Mouse (Mus musculus): Measurements from ENCODE around the gene Nhej1. TPM values are rescaled to one million over a fixed set of nuclear protein-coding genes. Genes with fewer than 3 reads are reported as not detected.
A peak's percentile ranks its signal among the peaks of the same experiment; 100 is the strongest.

Nhej1 gene
- polyA plus RNA-seq, 1 experiment from 2014 or later = 10.0 TPM

DNA sequence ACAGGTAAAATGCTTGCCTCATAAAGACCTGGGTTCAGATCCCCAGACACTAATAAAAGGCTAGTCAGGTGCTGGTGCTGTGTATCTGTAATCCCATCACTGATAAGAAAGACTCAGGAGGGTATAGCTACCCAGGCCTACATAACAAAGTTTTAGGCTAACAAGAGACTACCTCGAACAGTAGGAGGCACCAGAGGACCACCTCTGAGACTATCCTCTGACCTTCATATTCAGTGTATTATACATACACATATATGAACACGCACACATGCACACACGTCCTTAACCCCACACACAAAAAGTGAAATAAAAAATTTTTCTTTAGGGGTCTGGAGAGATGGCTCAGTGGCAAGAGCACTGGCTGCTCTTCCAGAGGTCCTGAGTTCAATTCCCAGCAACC lies 2.8 kb downstream of the Nhej1 start:
- no peak overlapping the region for H3K4me2 ChIP-seq
- 72% methylated on average over 3 of the region's 3 CpGs for WGBS
- TF ChIP-seq CTCF (IDR thresholded peaks at IDR 0.05; ENCODE audit: low read depth) = peak; percentile 29
- no peaks in the 10 kb centered on the region for H3K36me3 ChIP-seq (ENCODE audit: insufficient read depth)
- no peaks in the 10 kb centered on the region for H3K27me3 ChIP-seq (ENCODE audit: insufficient read depth, low read length)
- DNase-seq (peak; percentile 34), ATAC-seq (ENCODE audit: insufficient read depth) (no peak)
- no peak overlapping the region for H3K4me3 ChIP-seq (ENCODE audit: low read depth, low read length)
- H3K9me3 ChIP-seq (ENCODE audit: low read depth, low read length) = no peaks in the 10 kb centered on the region
- no peak overlapping the region for H3K27ac ChIP-seq (ENCODE audit: low read depth)
- H3K9ac ChIP-seq = no peak overlapping the region
- H3K4me1 ChIP-seq (ENCODE audit: insufficient read depth) = 0 out of 2 replicates have a peak, but pooled peaks cover 4% of the 10 kb centered on the region

GRCm38 (mm10) chr1:75052091-75052490 lies 72.9 kb downstream of the Nhej1 start:
- no peaks in the 10 kb centered on the region for H3K27me3 ChIP-seq (ENCODE audit: insufficient read depth, low read length)
- H3K36me3 ChIP-seq (ENCODE audit: insufficient read depth) = no peaks in the 10 kb centered on the region
- no peaks in the 10 kb centered on the region for H3K9me3 ChIP-seq (ENCODE audit: low read depth, low read length)
- no peak overlapping the region for H3K4me2 ChIP-seq
- no peak overlapping the region for H3K4me3 ChIP-seq (ENCODE audit: low read depth, low read length)
- peaks cover 6% of the 10 kb centered on the region; the same call in 1 of the 2 replicates for H3K4me1 ChIP-seq (ENCODE audit: insufficient read depth)
- 17% methylated on average over 4 of the region's 4 CpGs for WGBS
- H3K9ac ChIP-seq = no peak overlapping the region
- peak; percentile 73 for DNase-seq
- no peak overlapping the region for H3K27ac ChIP-seq (ENCODE audit: low read depth)
- TF ChIP-seq CTCF (IDR thresholded peaks at IDR 0.05; ENCODE audit: low read depth) = peak; percentile 63
- no peak for ATAC-seq (ENCODE audit: insufficient read depth)

DNA sequence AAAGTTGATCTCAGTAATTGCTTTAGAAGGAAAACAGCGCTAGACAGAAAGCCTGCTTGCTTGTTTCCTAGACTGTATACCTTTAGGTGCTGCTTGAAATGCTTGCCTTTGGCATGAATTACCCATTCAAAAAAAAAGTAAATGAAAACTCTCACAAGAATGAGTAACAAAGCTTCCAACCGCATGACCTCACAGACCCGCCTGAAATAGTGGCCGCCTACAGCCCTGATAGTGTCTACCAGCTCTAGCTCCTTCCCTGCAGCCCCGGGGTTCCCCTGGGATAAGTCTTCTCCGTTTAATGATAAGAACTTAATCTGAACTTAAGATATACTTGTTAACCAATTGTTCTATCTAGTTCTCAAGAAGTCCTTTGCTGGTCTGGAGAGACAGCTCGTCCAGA lies 73.6 kb downstream of the Nhej1 start:
- no peak overlapping the region for H3K27ac ChIP-seq (ENCODE audit: low read depth)
- no peak for TF ChIP-seq CTCF (IDR thresholded peaks at IDR 0.05; ENCODE audit: low read depth)
- H3K4me2 ChIP-seq = no peak overlapping the region
- ATAC-seq (ENCODE audit: insufficient read depth) (no peak), DNase-seq (no peak)
- H3K4me3 ChIP-seq (ENCODE audit: low read depth, low read length) = no peak overlapping the region
- 57% methylated on average over 7 of the region's 7 CpGs for WGBS
- no peaks in the 10 kb centered on the region for H3K27me3 ChIP-seq (ENCODE audit: insufficient read depth, low read length)
- no peaks in the 10 kb centered on the region for H3K36me3 ChIP-seq (ENCODE audit: insufficient read depth)
- H3K9ac ChIP-seq = no peak overlapping the region
- peaks cover 6% of the 10 kb centered on the region; the same call in 1 of the 2 replicates for H3K4me1 ChIP-seq (ENCODE audit: insufficient read depth)
- H3K9me3 ChIP-seq (ENCODE audit: low read depth, low read length) = no peaks in the 10 kb centered on the region

DNA sequence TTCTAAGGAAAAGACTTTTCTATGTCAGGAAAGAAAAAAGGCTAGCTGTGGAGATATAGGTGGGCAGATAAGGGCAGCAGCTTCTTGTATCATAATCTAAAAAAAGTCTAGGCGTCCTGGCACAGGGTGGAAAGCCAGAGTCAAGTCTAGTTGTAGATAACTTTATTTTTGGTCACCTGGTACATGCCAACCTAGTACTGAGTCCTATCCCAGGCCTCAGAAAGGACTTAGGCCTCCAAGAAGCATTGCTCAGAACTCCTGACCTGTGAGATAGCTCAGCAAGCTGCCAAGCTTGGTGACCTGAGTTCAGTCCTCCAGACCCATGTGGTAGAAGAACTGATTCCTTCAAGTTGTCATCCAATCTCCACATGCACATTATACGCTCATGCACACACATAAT lies 76.4 kb downstream of the Nhej1 start:
- no peak overlapping the region for H3K9ac ChIP-seq
- H3K4me3 ChIP-seq (ENCODE audit: low read depth, low read length) = no peak overlapping the region
- H3K4me1 ChIP-seq (ENCODE audit: insufficient read depth) = peaks cover 6% of the 10 kb centered on the region; the same call in 1 of the 2 replicates
- H3K4me2 ChIP-seq = no peak overlapping the region
- TF ChIP-seq CTCF (IDR thresholded peaks at IDR 0.05; ENCODE audit: low read depth) = no peak
- DNase-seq (no peak), ATAC-seq (ENCODE audit: insufficient read depth) (no peak)
- no peaks in the 10 kb centered on the region for H3K9me3 ChIP-seq (ENCODE audit: low read depth, low read length)
- H3K27me3 ChIP-seq (ENCODE audit: insufficient read depth, low read length) = no peaks in the 10 kb centered on the region
- no peak overlapping the region for H3K27ac ChIP-seq (ENCODE audit: low read depth)
- no peaks in the 10 kb centered on the region for H3K36me3 ChIP-seq (ENCODE audit: insufficient read depth)
- 66% methylated on average over 2 of the region's 2 CpGs for WGBS

- 35% methylated on average over 4 of the region's 4 CpGs for WGBS
Observed at GRCm38 (mm10) chr1:75048041-75048440, 77.0 kb downstream of the Nhej1 start.

DNA sequence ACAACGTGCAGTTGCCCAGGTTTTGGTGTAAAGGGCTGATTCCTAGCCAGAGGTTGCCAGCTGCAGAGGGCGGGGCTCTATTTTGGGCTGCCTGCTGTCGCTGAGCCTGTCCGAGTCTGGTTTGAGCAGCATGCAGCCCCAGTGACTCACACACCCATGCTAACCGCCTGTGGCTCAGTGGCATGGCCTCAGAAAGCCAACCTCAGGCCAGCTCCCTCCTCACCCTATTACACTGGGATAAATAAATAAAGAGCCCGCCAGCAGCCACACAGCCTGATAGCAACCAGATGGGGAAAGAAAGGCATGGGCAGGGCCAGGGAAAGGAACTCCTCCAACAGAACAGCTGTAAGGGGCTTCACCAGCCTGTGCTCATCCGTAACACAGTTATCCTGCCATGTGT lies 84.6 kb downstream of the Nhej1 start:
- H3K9me3 ChIP-seq (ENCODE audit: low read depth, low read length) = no peaks in the 10 kb centered on the region
- no peak overlapping the region for H3K4me3 ChIP-seq (ENCODE audit: low read depth, low read length)
- no peak overlapping the region for H3K4me2 ChIP-seq
- H3K27ac ChIP-seq (ENCODE audit: low read depth) = no peak overlapping the region
- no peaks in the 10 kb centered on the region for H3K36me3 ChIP-seq (ENCODE audit: insufficient read depth)
- peak; percentile 57 for DNase-seq
- peak; percentile 85 for ATAC-seq (ENCODE audit: insufficient read depth)
- H3K4me1 ChIP-seq (ENCODE audit: insufficient read depth) = no peaks in the 10 kb centered on the region
- WGBS = 23% methylated on average over 7 of the region's 7 CpGs
- H3K9ac ChIP-seq = no peak overlapping the region
- no peak for TF ChIP-seq CTCF (IDR thresholded peaks at IDR 0.05; ENCODE audit: low read depth)
- no peaks in the 10 kb centered on the region for H3K27me3 ChIP-seq (ENCODE audit: insufficient read depth, low read length)

More at GRCm38 (mm10) chr1:75048041-75048440, 77.0 kb downstream of the Nhej1 start:
- no peaks in the 10 kb centered on the region for H3K27me3 ChIP-seq (ENCODE audit: insufficient read depth, low read length)
- H3K9ac ChIP-seq = no peak overlapping the region
- no peaks in the 10 kb centered on the region for H3K9me3 ChIP-seq (ENCODE audit: low read depth, low read length)
- no peak for TF ChIP-seq CTCF (IDR thresholded peaks at IDR 0.05; ENCODE audit: low read depth)
- ATAC-seq (ENCODE audit: insufficient read depth) = peak; percentile 74; the same call in 1 of the 2 replicates
- H3K36me3 ChIP-seq (ENCODE audit: insufficient read depth) = no peaks in the 10 kb centered on the region
- H3K4me3 ChIP-seq (ENCODE audit: low read depth, low read length) = no peak overlapping the region
- no peak overlapping the region for H3K4me2 ChIP-seq
- no peak overlapping the region for H3K27ac ChIP-seq (ENCODE audit: low read depth)
- peak; percentile 87 for DNase-seq
- H3K4me1 ChIP-seq (ENCODE audit: insufficient read depth) = peaks cover 6% of the 10 kb centered on the region; the same call in 1 of the 2 replicates

DNA sequence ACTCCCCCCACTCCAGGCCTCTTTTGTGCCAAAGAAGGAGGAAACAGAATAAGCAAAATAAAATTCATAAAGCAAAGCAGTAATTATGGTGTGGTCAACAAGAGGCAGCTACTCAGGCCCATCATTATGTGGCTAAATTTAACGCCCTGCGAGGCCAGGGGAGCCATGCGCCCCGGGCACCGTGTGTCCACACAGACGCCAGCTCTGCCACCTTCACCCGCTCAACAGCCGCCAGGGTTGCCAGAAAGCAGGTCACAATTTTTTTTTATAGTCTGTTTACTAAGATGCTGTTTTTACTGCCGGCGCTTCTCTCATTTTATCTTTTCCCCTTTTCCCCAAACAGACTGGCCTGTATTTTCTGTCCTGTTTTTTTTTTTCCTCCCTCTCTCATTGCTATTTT lies 93.0 kb downstream of the Nhej1 start:
- Histone ChIP-seq H3K4me1 (ENCODE audit: insufficient read depth) (no peaks in the 10 kb centered on the region), H3K27me3 (ENCODE audit: insufficient read depth, low read length) (no peaks in the 10 kb centered on the region), H3K4me3 (ENCODE audit: low read depth, low read length) (no peak overlapping the region), H3K36me3 (ENCODE audit: insufficient read depth) (no peaks in the 10 kb centered on the region), H3K9ac (no peak overlapping the region), H3K4me2 (no peak overlapping the region), H3K9me3 (ENCODE audit: low read depth, low read length) (no peaks in the 10 kb centered on the region), H3K27ac (ENCODE audit: low read depth) (no peak overlapping the region)
- DNase-seq = no peak
- WGBS = 83% methylated on average over 10 of the region's 10 CpGs
- no peak for TF ChIP-seq CTCF (IDR thresholded peaks at IDR 0.05; ENCODE audit: low read depth)
- no peak for ATAC-seq (ENCODE audit: insufficient read depth)
